Mouse (Mus musculus) right cerebral cortex, postnatal 14 days (tissue): ENCODE measurements at regions not wholly inside any gene's neighbourhood (a gene's known extent, or its start where the extent isn't known, plus 50 kb on each side); places are given as distances from the start of the nearest gene placed in this dataset.
A peak's percentile ranks its signal among the peaks of the same experiment; 100 is the strongest.

Experiments used
- DNase-seq: peaks from one replicate; pipeline ENCODE4 v3.0.0; 2022

DNA sequence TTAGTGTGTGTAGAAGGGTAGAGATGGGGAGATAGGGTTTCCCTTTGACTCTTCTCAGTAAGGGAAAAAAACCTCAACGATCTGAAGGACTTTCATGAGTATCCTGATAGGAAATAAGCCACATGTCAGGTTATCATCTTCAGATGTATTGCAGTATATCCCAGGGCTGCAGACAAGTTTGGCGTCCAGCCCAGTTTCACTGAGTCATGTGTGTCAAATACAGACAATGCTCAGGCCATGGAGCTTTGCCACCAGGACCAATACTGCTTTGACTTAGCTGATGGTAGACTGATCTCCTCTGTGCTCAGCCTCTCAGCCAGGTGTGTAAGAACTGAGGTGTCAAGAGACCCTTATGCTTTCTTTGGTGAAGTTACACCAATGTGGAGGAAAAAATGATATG, 62.9 kb downstream of the Cst10 start:
- peak; percentile 4 for DNase-seq

DNA sequence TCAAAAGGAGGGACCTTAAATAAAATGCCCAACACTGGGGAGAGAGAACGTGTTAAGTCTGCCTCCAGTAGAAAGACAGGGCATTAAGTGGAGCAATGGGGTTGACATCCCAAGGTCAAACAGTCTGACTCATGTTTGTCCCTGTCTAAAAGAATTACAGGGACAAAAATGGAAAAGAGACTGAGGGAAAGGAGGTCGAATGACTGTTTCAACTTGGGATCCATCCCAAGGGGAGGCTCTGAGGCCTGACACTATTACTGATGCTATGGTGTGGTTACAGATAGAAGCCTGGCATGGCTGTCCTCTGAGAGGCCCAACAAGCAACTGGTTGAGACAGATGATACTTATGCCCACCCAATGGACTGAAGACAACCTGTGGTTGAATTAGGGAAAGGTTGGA, 67.6 kb downstream of the Cst10 start:
- DNase-seq: no peak

- DNase-seq: peak; percentile 13
Observed at GRCm38 (mm10) chr2:149493280-149493988, 88.6 kb downstream of the Cst10 start.

DNA sequence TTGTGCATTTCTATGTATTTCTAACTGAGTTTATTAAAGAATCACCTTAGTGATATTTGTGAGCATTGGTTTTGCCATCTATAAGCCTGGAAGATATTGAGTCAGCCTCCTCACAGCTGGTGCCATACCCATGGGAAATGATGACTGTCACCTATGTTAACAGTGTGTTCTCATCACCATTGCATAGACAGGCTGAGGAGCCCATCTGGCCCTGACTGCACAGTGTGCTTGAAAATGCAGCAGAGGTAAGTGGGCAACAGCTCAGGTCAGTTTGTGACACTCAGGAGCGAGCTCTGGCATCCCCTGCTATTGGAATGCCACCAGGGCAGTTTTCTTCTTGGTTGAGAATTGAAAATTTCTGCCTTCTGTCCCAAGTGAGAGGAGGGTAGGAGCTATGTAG, 108.0 kb downstream of the Cst10 start:
- no peak for DNase-seq

DNA sequence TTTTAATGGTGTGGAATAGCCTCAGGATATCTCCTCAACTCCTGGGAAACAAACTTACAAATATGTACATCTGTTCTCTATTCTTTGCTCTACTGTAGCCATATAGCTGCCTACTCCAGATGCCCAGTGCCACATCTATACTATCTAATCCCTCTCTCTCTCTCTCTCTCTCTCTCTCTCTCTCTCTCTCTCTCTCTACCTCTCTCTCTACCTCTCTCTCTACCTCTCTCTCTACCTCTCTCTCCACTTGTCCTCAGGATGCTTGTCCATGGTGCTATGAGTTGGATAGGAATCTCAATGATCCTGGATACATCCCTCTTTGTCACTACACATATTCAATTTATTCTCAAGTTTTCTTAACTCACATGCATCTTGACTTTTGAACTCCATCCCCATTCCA, 119.6 kb downstream of the Cst10 start:
- no peak for DNase-seq

DNA sequence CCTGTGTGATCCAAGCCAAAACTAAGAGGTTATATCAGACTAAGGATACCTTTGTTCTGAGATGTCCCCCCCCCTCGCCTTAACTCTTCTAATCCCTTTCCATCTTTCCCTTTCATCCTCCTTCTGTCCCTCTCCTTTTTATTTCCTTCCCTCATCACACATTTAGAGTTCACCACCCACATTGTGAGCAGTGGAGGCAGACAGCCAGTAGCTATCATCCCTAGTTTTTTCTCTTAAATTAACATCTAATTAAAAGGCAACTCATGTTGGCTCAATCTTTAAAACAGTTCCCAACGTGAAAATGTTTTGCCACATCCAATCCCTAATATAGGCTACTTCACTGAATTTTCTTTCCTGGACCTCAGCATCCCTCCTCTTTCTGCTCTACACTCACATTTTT, 138.0 kb downstream of the Cst10 start:
- DNase-seq: no peak

DNA sequence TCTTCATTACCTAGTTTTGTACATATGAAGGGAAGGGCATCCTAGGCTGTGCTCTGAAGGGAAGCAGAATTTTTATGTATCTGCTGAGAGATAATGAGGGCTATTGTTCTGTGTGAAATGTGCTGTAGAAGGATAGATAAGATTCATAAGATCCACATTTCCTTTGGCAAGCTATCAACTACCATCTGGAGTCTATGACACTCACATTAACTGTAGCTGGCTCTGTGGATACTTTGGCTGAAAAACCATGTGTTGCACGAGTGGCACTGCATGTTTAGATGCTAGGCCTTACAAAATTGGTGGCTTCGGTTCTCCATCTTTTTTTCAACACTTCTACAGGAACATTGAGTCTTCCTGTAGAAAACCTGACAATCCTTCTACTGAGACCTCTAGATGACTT, 140.9 kb downstream of the Cst10 start:
- DNase-seq: no peak

DNA sequence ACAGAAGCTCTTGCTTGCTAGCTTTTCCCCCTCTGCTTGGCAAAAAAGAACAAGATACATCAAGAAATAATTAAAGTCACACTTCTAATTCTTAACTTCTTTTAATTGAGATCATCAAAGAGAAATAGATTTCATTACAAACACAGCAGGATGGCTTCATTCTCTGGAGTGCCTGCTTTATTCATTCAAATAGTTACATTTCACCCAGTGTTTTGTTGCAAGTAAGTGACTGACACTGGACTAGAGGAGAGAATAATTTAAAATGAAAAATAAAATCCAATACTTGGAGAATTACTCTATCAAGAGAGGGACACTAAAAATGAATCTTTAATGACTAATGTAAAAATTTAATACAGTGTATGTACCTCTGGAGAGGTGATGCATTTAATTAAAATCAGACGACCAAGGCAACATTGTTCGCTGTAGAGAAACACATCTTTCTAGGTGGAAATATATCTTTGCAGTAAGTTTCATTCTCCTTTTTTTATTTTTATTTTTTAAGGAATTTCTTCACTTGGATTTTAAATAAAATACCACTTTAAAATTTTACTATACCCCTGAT, 141.9 kb downstream of the Cst10 start:
- DNase-seq: no peak

DNA sequence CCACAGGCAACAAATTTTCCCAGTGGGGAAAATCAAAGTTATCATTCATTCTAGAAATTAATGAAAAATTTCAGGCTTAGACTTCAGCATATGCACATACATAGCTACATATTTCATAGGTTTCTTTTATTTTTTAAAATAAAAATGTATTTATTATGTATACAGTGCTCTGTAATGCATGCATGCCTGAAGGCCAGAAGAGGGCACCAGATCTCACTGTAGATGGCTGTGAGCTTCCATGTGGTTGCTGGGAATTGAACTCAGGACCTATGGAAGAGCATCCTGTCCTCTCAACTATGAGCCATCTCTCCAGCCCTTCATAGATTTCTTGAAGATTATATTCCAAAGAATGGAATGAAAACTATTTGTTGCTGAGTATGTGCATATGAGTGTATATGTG, 150.4 kb downstream of the Cst10 start:
- DNase-seq: no peak

- DNase-seq: no peak
Observed at GRCm38 (mm10) chr2:149573773-149574172, 168.9 kb downstream of the Cst10 start.

DNA sequence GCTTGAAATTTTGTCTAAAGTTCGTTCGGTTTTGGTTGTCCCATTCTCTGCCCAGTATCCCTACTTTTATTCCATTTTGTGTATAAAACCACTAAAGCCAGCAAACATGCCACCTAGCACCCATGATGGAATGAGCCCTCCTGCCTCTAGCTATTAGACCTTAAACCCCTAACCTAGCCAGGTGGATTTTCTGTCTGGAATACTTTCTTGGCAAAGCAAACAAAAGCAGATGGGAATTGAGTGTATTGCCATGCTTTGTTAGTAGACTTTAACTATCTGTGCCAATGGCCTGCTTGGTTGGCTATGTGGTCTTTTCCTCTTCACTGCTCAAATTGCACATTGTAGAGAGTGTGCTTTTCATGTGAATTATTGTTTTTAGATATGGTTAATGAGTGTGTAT, 197.7 kb downstream of the Cst10 start:
- no peak for DNase-seq

DNA sequence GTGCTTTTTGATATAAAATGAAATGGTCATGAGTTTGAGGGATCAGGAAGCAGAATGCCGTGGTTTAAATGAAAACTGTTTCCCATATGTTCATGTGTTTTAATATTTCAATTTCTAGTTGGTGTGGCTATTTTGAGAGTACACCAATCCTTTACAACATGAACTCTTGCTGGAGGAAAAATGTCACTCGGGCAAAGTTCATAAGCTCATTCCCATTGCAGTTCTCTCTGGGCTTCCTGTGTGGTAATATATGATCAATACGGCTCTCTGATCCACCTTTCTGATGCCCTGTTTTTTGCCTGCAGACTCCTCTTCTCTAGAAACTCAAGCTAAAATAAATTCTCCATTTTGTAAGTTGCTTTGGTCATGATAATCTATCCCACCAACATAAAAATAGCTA, 208.5 kb downstream of the Cst10 start:
- no peak for DNase-seq

GRCm38 (mm10) chr2:149614078-149614939, 209.5 kb downstream of the Cst10 start:
- no peak for DNase-seq

DNA sequence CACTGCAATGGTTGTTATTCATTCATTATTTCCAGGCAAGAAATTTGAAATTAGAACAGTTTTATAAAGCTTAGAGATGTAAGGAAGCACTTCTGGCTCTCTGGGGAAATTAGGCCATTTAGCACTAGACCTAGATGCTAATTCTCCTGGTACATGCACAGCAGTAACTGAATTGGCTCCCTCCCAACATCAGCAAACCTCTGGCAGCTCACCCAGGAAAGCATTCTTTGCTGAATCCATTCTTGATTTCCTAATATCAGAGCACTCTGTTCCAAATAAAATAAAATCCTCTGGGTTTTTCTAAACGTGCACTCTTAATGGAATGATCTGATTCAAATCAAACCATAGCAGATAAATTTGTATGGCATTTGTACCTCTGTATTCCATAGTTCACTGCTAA, 203.4 kb upstream of the Syndig1 start:
- DNase-seq: no peak

DNA sequence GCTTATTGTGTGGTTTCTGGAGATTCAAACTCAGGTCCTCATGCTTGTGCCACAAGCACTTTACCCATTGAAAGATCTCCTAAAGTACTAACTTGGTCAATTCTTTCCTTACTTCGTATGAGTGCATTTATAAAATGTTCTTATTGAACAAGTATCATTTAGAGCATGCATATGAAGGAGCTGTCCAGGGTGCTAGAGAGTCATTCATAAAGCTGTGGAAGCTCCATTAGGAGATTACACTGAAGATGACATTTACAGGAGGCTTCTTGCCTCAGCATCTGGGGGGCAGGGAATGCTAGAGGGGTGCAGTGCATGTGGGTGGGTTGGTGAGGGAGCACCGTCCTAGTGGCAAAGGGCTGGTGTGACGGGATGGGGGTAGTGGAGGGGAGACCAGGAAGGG, 187.8 kb upstream of the Syndig1 start:
- no peak for DNase-seq

GRCm38 (mm10) chr2:149651829-149652228, 177.2 kb upstream of the Syndig1 start:
- DNase-seq: no peak

DNA sequence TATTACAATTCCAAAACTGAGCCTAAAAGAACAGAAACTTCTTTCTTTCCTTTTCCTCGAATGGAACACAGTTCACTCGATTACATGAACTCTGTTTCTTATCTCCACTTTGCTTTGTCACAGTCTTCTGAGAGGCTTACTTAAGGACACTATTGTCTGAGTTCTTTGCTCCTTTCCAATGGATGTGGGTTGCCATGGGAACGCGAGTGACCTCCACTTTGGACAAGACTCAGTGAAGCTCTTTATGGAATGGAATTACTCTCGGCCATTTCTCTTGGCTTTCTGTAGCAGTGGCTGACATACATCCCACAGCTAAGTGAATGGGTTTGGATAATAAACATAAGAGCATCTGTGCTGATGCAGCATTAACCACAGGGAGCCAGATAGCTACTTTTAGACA, 167.9 kb upstream of the Syndig1 start:
- no peak for DNase-seq

- no peak for DNase-seq
Observed at GRCm38 (mm10) chr2:149664377-149664776, 164.6 kb upstream of the Syndig1 start.

DNA sequence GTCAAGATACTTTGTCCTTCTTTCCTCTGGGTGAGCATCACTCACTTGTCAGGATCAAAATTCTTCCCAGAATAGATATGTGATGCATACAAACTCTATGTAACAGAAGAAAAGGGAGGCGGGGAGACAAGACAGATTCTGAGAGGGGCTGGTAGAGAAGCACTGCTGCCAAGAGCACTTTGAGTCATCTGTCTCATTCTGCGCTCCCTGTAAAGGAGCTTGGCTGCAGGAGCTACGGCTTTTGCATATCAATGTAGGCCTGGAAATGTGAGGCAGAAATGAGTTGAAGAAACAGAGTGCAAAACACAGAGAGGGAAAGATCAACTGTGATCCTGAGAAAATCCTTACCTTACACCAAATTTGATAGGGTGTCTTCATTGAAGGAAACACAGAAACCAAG, 162.6 kb upstream of the Syndig1 start:
- peak; percentile 15 for DNase-seq

DNA sequence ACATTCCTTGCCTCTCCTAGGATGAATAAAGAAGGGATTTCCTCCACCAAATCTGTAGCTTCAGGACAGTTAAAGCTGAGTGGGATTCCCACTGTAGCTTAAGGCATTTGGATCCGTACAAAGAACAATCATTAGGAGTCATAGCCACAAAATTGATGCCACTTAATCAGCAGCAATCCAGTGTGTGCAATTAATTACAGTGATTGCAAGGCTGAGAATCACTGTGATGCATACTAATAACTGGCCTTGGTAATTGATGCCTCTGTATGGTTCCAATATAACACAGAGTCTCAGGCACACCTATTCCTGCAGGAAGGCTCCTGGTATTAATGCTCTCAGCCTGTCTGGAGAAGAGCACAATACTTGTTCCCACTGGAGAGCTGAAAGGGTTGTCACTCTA, 157.1 kb upstream of the Syndig1 start:
- DNase-seq: no peak

- DNase-seq: peak; percentile 49
Observed at GRCm38 (mm10) chr2:149679822-149680459, 149.1 kb upstream of the Syndig1 start.

DNA sequence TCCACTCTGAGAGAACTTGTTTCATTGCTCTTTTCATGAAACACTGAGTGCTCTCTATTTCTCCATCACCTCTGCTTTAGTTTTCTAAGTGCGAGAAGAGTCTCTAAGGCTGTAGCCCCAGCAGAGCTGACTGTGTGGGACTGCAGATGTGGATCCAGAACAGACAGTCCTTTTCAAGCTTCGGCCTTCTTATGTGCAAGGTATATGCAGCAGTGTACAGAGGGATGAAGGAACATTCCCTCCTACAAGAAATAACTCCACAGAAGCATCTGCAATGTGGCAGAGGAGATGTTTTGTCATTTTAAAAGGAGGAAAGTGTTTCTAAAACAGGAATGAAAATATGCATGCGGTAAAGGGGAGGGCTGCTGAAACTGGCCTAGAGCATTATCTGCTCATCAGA, 106.7 kb upstream of the Syndig1 start:
- no peak for DNase-seq

DNA sequence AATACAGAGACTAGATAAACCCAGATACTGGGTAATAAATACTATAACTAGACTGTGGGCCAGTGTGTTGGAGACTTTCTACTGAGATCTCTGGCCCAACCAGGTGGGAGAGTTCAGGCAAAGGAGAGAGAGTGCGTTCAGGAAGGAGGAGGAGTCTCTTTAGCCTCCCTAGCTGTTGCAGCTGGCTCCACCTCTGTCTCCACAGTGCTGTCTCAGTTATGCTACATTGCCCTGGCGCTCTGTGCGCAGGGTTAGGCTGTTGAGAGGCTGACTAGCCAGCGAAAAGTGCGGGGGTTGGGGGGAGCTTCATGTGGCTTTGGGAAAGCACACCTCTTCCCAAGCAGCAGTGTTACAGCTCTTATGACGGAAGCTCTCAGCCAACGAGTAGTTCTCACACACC, 104.7 kb upstream of the Syndig1 start:
- no peak for DNase-seq

- DNase-seq: no peak
Observed at GRCm38 (mm10) chr2:149725932-149726331, 103.1 kb upstream of the Syndig1 start.
